In genomic region chr6:37592101-37593032, GRCm38 (mm10) we compare ENCODE assay signal across 7 mouse cellular contexts.
DNase-seq lines count a peak whose midpoint lies in the region; ATAC-seq lines count a peak whose summit lies in the region.

No protein-coding gene starts in this region.

- H3K27ac ChIP-seq in forebrain, embryonic 14.5 days (ENCODE audit: low read depth, low read length): peak overlapping the region; percentile 84

- peaks cover 28% of the 10 kb centered on the region for H3K4me1 ChIP-seq in forebrain, embryonic 14.5 days (ENCODE audit: control insufficient read depth, insufficient read depth, low read length)

- no peaks in the 10 kb centered on the region for H3K9me3 ChIP-seq in forebrain, embryonic 14.5 days (replicated peaks; ENCODE audit: control insufficient read depth, low read length)

- peak overlapping the region; percentile 21 for H3K4me2 ChIP-seq in forebrain, embryonic 14.5 days (ENCODE audit: low read length)

- peak; percentile 45 for ATAC-seq in forebrain, embryonic 14.5 days
- peak; percentile 85 to 89 for ATAC-seq in hematopoietic stem cell, adult 5-6 weeks (replicated peaks in 1 of 2; ENCODE audit: insufficient read depth in 1 of 2, low FRiP score in 2 of 2, low TSS enrichment in 1 of 2, low read depth in 1 of 2, poor library complexity in 2 of 2, severe bottlenecking in 2 of 2)

- no peaks in the 10 kb centered on the region for H3K27me3 ChIP-seq in forebrain, embryonic 14.5 days (replicated peaks; ENCODE audit: control insufficient read depth, insufficient read depth, low read length)

- DNase-seq in MN1 (ENCODE audit: low spot score): peak; percentile 64
- peak; percentile 14 for DNase-seq in c-Kit-positive CD71-positive TER-119-positive erythroid progenitor cells, embryonic 14.5 days (ENCODE audit: low spot score)
- peak; percentile 81 for DNase-seq in forebrain, embryonic 14.5 days (ENCODE audit: low spot score)
- DNase-seq in layer of hippocampus, adult 8-10 months (ENCODE audit: low spot score in 2 of 2): peak; percentile 9 to 11
- peak; percentile 42 to 66 for DNase-seq in lung, postnatal 4 days
- peak; percentile 50 for DNase-seq in right cerebral cortex, postnatal 10 days (ENCODE audit: low spot score in 2 of 2)

- H3K4me3 ChIP-seq in forebrain, embryonic 14.5 days (ENCODE audit: low read depth, low read length): no peak overlapping the region

- 18% methylated on average over 19 of the region's 19 CpGs for WGBS in forebrain, embryonic 14.5 days

- no peaks in the 10 kb centered on the region for H3K36me3 ChIP-seq in forebrain, embryonic 14.5 days (ENCODE audit: control insufficient read depth, insufficient read depth, low read length)

- H3K9ac ChIP-seq in forebrain, embryonic 14.5 days (ENCODE audit: low read length): peak overlapping the region; percentile 26; the same call in 1 of the 2 replicates

Comparison
In these comparisons a context has a peak if more than half of its experiments do, and no peak if none do; other contexts are left out.
1. DNase-seq: peak in every context shown above with its lines; median percentile 81 in forebrain, embryonic 14.5 days; 64 in MN1; 54 in lung, postnatal 4 days; 50 in right cerebral cortex, postnatal 10 days; 14 in c-Kit-positive CD71-positive TER-119-positive erythroid progenitor cells, embryonic 14.5 days; 10 in layer of hippocampus, adult 8-10 months.